Mouse (Mus musculus) kidney, adult 2 months (tissue): ENCODE results near the gene Stam2. TPM values are rescaled to one million over a fixed set of nuclear protein-coding genes. Genes with fewer than 3 reads are reported as not detected.

Source experiments
- DNase-seq: peaks from one replicate; pipeline ENCODE4 v3.0.0; 2021
- H3K27ac ChIP-seq: fragments of 200-500 bp; 2 replicates; pipeline ENCODE4 v1.5.1; 2012; ENCODE audit warnings: low read depth, low read length, control low read depth, inconsistent platforms; ENCODE audit not compliant: insufficient read depth
- H3K27me3 ChIP-seq: fragments of 200-500 bp; replicated peaks from 2 replicates; pipeline ENCODE4 v1.6.1; 2012; ENCODE audit warnings: mild to moderate bottlenecking, moderate library complexity, low read length, inconsistent platforms; ENCODE audit not compliant: control insufficient read depth, insufficient read depth
- H3K36me3 ChIP-seq: fragments of 200-500 bp; 2 replicates; pipeline ENCODE4 v1.6.1; 2012; ENCODE audit warnings: mild to moderate bottlenecking, moderate library complexity, low read length, inconsistent platforms; ENCODE audit not compliant: control insufficient read depth, insufficient read depth
- H3K4me1 ChIP-seq: fragments of 200-500 bp; 2 replicates; pipeline ENCODE4 v1.6.1; 2011; ENCODE audit warnings: low read length; ENCODE audit not compliant: control insufficient read depth, insufficient read depth
- H3K4me3 ChIP-seq: fragments of 200-500 bp; 2 replicates; pipeline ENCODE4 v1.5.1; 2011; ENCODE audit warnings: mild to moderate bottlenecking, low read depth, low read length, control low read depth; ENCODE audit not compliant: insufficient read depth
- CTCF ChIP-seq: fragments of 200-500 bp; conservative IDR thresholded peaks from 2 replicates; pipeline ENCODE4 v1.5.1; 2011; ENCODE audit warnings: low read depth, mild to moderate bottlenecking, control low read depth, low read length, moderate library complexity, mixed read lengths; ENCODE audit not compliant: insufficient read depth, insufficient read length
- POLR2A ChIP-seq: fragments of 200-500 bp; IDR thresholded peaks from one replicate; pipeline ENCODE4 v1.6.1; 2011; ENCODE audit warnings: low read depth, low read length, control low read depth
- WGBS: fragments of 180-500 bp; shearing (Covaris S2); methylation state at CpG from one replicate; pipeline ENCODE4 v1.1.7; 2018; 5-methylcytosine and 5-hydroxymethylcytosine counted together
- polyA plus RNA-seq: library from polyadenylated mRNA; depleted of rRNA; stranded (reverse); fragments of >200 nt; gene quantifications from 2 replicates; pipeline ENCODE4 v1.2.3, GENCODE M21; 2012; rRNA removed

Gene Stam2
- polyA plus RNA-seq, 1 experiment = 8.6 TPM

- WGBS = 58% methylated on average over 8 of the region's 8 CpGs
- Histone ChIP-seq H3K4me1 (no peaks in the 10 kb centered on the region), H3K36me3 (no peaks in the 10 kb centered on the region), H3K27ac (no peak overlapping the region), H3K4me3 (no peak overlapping the region), H3K27me3 (no peaks in the 10 kb centered on the region)
- DNase-seq = no peak
- TF ChIP-seq POLR2A (no peak), CTCF (no peak)
Measured at GRCm38 (mm10) chr2:52647255-52647998, 94.7 kb downstream of the Stam2 start.

- 77% methylated on average over 6 of the region's 6 CpGs for WGBS
- TF ChIP-seq CTCF (no peak), POLR2A (no peak)
Measured at GRCm38 (mm10) chr2:52643657-52644056, 98.4 kb downstream of the Stam2 start.

More at GRCm38 (mm10) chr2:52643657-52644056, 98.4 kb downstream of the Stam2 start:
- H3K4me3 ChIP-seq = no peak overlapping the region
- no peaks in the 10 kb centered on the region for H3K4me1 ChIP-seq
- DNase-seq = no peak
- no peaks in the 10 kb centered on the region for H3K27me3 ChIP-seq
- no peak overlapping the region for H3K27ac ChIP-seq
- no peaks in the 10 kb centered on the region for H3K36me3 ChIP-seq

Other genes starting within 250 kb of the Stam2 start
- 1.0 and 1.1 TPM in 2 replicates for gene Cacnb4, start 65.5 kb downstream of the Stam2 start, polyA plus RNA-seq
- gene Fmnl2, start 115.6 kb upstream of the Stam2 start, polyA plus RNA-seq = 2.7 and 4.3 TPM in 2 replicates